Mouse (Mus musculus): ENCODE measurements around the gene Nfam1.

- TF ChIP-seq CTCF (IDR thresholded peaks at IDR 0.05; ENCODE audit: low read depth): no peak
- TF ChIP-seq EP300 (IDR thresholded peaks at IDR 0.05; ENCODE audit: low read depth): no peak
Measured at GRCm38 (mm10) chr15:82989190-82989704, 43.9 kb downstream of the Nfam1 start.
